16 mouse cellular contexts compared by ENCODE assay signal in genomic region chr7:24538154-24538553, GRCm38 (mm10). TPM values are rescaled to one million over a fixed set of nuclear protein-coding genes. Genes with fewer than 3 reads are reported as not detected.
DNase-seq lines count a peak whose midpoint lies in the region; ATAC-seq and TF ChIP-seq lines count a peak whose summit lies in the region.
"Had no signal": no experiment of that assay in that cellular context is flagged by ENCODE, and none has a peak within 500 bp of the region (broad histone marks: within the 10 kb centered on the region; RNA-seq: fewer than 3 reads in every experiment).

No protein-coding gene starts in this region.

- TF ChIP-seq EP300 in CH12.LX (IDR thresholded peaks at IDR 0.05; ENCODE audit: low read length), result no peak

- H3K27me3 ChIP-seq in CH12.LX (replicated peaks), result no peaks in the 10 kb centered on the region
- no peaks in the 10 kb centered on the region; the same call in 1 of the 2 replicates for H3K27me3 ChIP-seq in kidney, embryonic 15.5 days
- H3K27me3 ChIP-seq: midbrain, embryonic 15.5 days had no signal

- TF ChIP-seq POLR2A in CH12.LX (IDR thresholded peaks at IDR 0.05; ENCODE audit: low read depth, low read length), result no peak

- no peak overlapping the region for H3K27ac ChIP-seq in CH12.LX (ENCODE audit: insufficient read depth, low read depth)
- peak overlapping the region; percentile 77 for H3K27ac ChIP-seq in kidney, embryonic 15.5 days
- H3K27ac ChIP-seq: forebrain, embryonic 10.5 days; midbrain, embryonic 15.5 days had no signal

- H3K36me3 ChIP-seq in CH12.LX (replicated peaks in 1 of 2; ENCODE audit: control insufficient read depth in 1 of 2, insufficient read depth in 1 of 2, low read length in 1 of 2), result peaks cover 19 to 36% of the 10 kb centered on the region in 2 experiments
- peaks cover 30% of the 10 kb centered on the region for H3K36me3 ChIP-seq in kidney, embryonic 15.5 days

- H3K79me2 ChIP-seq in CH12.LX (replicated peaks; ENCODE audit: control insufficient read depth, extremely low read depth, insufficient read depth, poor library complexity, severe bottlenecking), result no peaks in the 10 kb centered on the region

- H3K4me1 ChIP-seq in CH12.LX (ENCODE audit: control insufficient read depth in 1 of 2, insufficient read depth in 2 of 2), result peaks cover 0 to 35% of the 10 kb centered on the region in 2 experiments; a peak in 2 of 4 replicates
- H3K4me1 ChIP-seq in kidney, embryonic 15.5 days, result peaks cover 39% of the 10 kb centered on the region

- no peak for ATAC-seq in kidney, embryonic 15.5 days (replicated peaks; ENCODE audit: low FRiP score)
- ATAC-seq in CD4-positive, CD25-positive, alpha-beta regulatory T cell, adult 4 months, result no peak

- in situ Hi-C loops in CH12.LX (cut with MboI; ENCODE audit: low pct_ligation_motif_present, low pct_unique_long_range_greater_than_20kb, low sequenced_read_pairs), result loop anchor here (10.0 kb wide), 2 partner anchors 57 to 107 kb away; no protein-coding TSS in a partner anchor

- no peak; the same call in 1 of the 2 replicates for TF ChIP-seq RAD21 in CH12.LX (IDR thresholded peaks at IDR 0.05; ENCODE audit: low read depth, low read length)

- dilution Hi-C loops in CH12.LX (cut with MboI; ENCODE audit: extremely low pct_ligation_motif_present, extremely low pct_unique_long_range_greater_than_20kb, low sequenced_read_pairs), result no loop called here

- no peaks in the 10 kb centered on the region for H3K9me3 ChIP-seq in CH12.LX (replicated peaks; ENCODE audit: low read length)
- no peaks in the 10 kb centered on the region for H3K9me3 ChIP-seq in kidney, embryonic 15.5 days (replicated peaks)
- H3K9me3 ChIP-seq: forebrain, embryonic 10.5 days; midbrain, embryonic 15.5 days had no signal

- DNase-seq in cerebellum, adult 9-10 months, result peak; percentile 53
- no peak for DNase-seq in cerebellum, adult 18-20 months
- peak; percentile 31 to 55 for DNase-seq in layer of hippocampus, postnatal 10 days (ENCODE audit: low spot score in 2 of 2)
- DNase-seq in layer of hippocampus, postnatal 36 days, result no peak
- DNase-seq in CH12.LX (ENCODE audit: extremely low read depth), result no peak
- DNase-seq in spleen, adult 12 weeks (ENCODE audit: low spot score), result no peak
- DNase-seq: embryo, embryonic 11 days; gastrocnemius, postnatal 25 days; lung, embryonic 14.5 days; thymus, postnatal 4 days had no signal

- no peak overlapping the region for H3K4me3 ChIP-seq in CH12.LX (replicated peaks in 1 of 3; ENCODE audit: low read depth in 2 of 3, low read length in 2 of 3, poor library complexity in 1 of 3)
- no peak overlapping the region for H3K4me3 ChIP-seq in kidney, embryonic 15.5 days (replicated peaks)
- H3K4me3 ChIP-seq: forebrain, embryonic 10.5 days; midbrain, embryonic 15.5 days had no signal

- TF ChIP-seq CTCF in CH12.LX (conservative IDR thresholded peaks at IDR 0.05 in 1 of 2, IDR thresholded peaks at IDR 0.05 in 1 of 2; ENCODE audit: low read depth in 2 of 2, low read length in 2 of 2), result peak in 1 of 2 experiments; percentile 19; a peak in 2 of 4 replicates

- WGBS in kidney, embryonic 15.5 days, result 48% methylated on average over 5 of the region's 5 CpGs

- H3K4me2 ChIP-seq in CH12.LX (ENCODE audit: insufficient read depth, low read depth, poor library complexity, severe bottlenecking), result no peak overlapping the region
- H3K4me2 ChIP-seq in kidney, embryonic 15.5 days, result no peak overlapping the region
- H3K4me2 ChIP-seq: lung, embryonic 14.5 days; midbrain, embryonic 15.5 days had no signal

- H3K9ac ChIP-seq in CH12.LX (ENCODE audit: insufficient read depth, low read depth), result no peak overlapping the region
- no peak overlapping the region for H3K9ac ChIP-seq in kidney, embryonic 15.5 days
- H3K9ac ChIP-seq: lung, embryonic 14.5 days; midbrain, embryonic 15.5 days had no signal

TF ChIP-seq in CH12.LX, 34 proteins besides CTCF, POLR2A, EP300 and RAD21:
- TF ChIP-seq TCF12 (IDR thresholded peaks at IDR 0.05; ENCODE audit: low read depth, low read length) (no peak), MAX (IDR thresholded peaks at IDR 0.05; ENCODE audit: low read length) (no peak), TBP (conservative IDR thresholded peaks at IDR 0.05; ENCODE audit: low read depth, low read length) (no peak), SIN3A (IDR thresholded peaks at IDR 0.05; ENCODE audit: low read length) (no peak), SMC3 (IDR thresholded peaks at IDR 0.05; ENCODE audit: low read depth, low read length) (peak; percentile 23; the same call in 1 of the 2 replicates)

RNA-seq across cellular contexts. Expression of gene Irgq, which starts 7.7 kb away (rescaled TPM):
- 100 to 1,000 TPM in 1 of 2 experiments, 10 to 100 TPM in 1; 98.5 to 101 TPM for total RNA-seq in layer of hippocampus, postnatal 10 days (2021)
- total RNA-seq in layer of hippocampus, postnatal 36 days (2021), result 10 to 100 TPM; 67.7 to 69.6 TPM
- total RNA-seq in CH12.LX (2012; rRNA removed) (8.7 and 10.1 TPM in 2 replicates), CH12.LX (2014; rRNA removed) (4.6 and 5.1 TPM in 2 replicates)
- polyA plus RNA-seq in CH12.LX (2012; ENCODE audit: insufficient read length, low read depth), result 8.6 and 9.9 TPM in 2 replicates
- 7.4 and 8.3 TPM in 2 replicates for polyA plus RNA-seq in kidney, embryonic 15.5 days (2015; fragmentation: Nextera tagmentation; extraction: Ambion mirVana)
- 1 to 10 TPM in 1 of 2 experiments, under 1 TPM in 1; 0.68 to 1.5 TPM for polyA plus RNA-seq in CD4-positive, CD25-positive, alpha-beta regulatory T cell, adult 4 months (2017; shearing (Covaris generic))

RNA-seq across cellular contexts. Expression of gene Pinlyp, which starts 7.8 kb away (rescaled TPM):
- total RNA-seq in layer of hippocampus, postnatal 10 days (2021), result not detected
- not detected for total RNA-seq in layer of hippocampus, postnatal 36 days (2021)
- 6.1 and 6.4 TPM in 2 replicates for total RNA-seq in CH12.LX (2012; rRNA removed)
- 11.9 and 17.3 TPM in 2 replicates for total RNA-seq in CH12.LX (2014; rRNA removed)
- 6.6 and 7.4 TPM in 2 replicates for polyA plus RNA-seq in CH12.LX (2012; ENCODE audit: insufficient read length, low read depth)
- 0.31 and 0.33 TPM in 2 replicates for polyA plus RNA-seq in kidney, embryonic 15.5 days (2015; fragmentation: Nextera tagmentation; extraction: Ambion mirVana)
- not detected for polyA plus RNA-seq in CD4-positive, CD25-positive, alpha-beta regulatory T cell, adult 4 months (2017; shearing (Covaris generic))
- total RNA-seq: gastrocnemius, postnatal 25 days; heart, postnatal 14 days; left cerebral cortex, adult 8-10 months had no signal
- polyA plus RNA-seq: forebrain, embryonic 10.5 days; lung, embryonic 14.5 days; midbrain, embryonic 15.5 days had no signal

RNA-seq across cellular contexts. Expression of gene Xrcc1, which starts 7.9 kb away (rescaled TPM):
- total RNA-seq in layer of hippocampus, postnatal 10 days (2021), result 10 to 100 TPM; 37.8 to 39.7 TPM
- 10 to 100 TPM; 34.2 to 37.7 TPM for total RNA-seq in layer of hippocampus, postnatal 36 days (2021)
- total RNA-seq in CH12.LX (2012; rRNA removed) (128 and 136 TPM in 2 replicates), CH12.LX (2014; rRNA removed) (81.7 and 86.3 TPM in 2 replicates)
- polyA plus RNA-seq in CH12.LX (2012; ENCODE audit: insufficient read length, low read depth), result 148 and 162 TPM in 2 replicates
- polyA plus RNA-seq in kidney, embryonic 15.5 days (2015; fragmentation: Nextera tagmentation; extraction: Ambion mirVana), result 117 and 137 TPM in 2 replicates
- 10 to 100 TPM; 35.3 to 46.2 TPM for polyA plus RNA-seq in CD4-positive, CD25-positive, alpha-beta regulatory T cell, adult 4 months (2017; shearing (Covaris generic))

RNA-seq across cellular contexts. Expression of gene AC161166.1, which starts 25.9 kb away (rescaled TPM):
- total RNA-seq in layer of hippocampus, postnatal 10 days (2021), result not detected
- total RNA-seq in layer of hippocampus, postnatal 36 days (2021), result not detected
- total RNA-seq in CH12.LX (2012; rRNA removed), result 0.08 and 0.17 TPM in 2 replicates
- not detected in 2 replicates for total RNA-seq in CH12.LX (2014; rRNA removed)
- 0.26 TPM in 1 of 2 replicates, not detected in the other for polyA plus RNA-seq in CH12.LX (2012; ENCODE audit: insufficient read length, low read depth)
- 0.48 and 0.68 TPM in 2 replicates for polyA plus RNA-seq in kidney, embryonic 15.5 days (2015; fragmentation: Nextera tagmentation; extraction: Ambion mirVana)
- polyA plus RNA-seq in CD4-positive, CD25-positive, alpha-beta regulatory T cell, adult 4 months (2017; shearing (Covaris generic)), result not detected
- total RNA-seq: gastrocnemius, postnatal 25 days; heart, postnatal 14 days; left cerebral cortex, adult 8-10 months had no signal

RNA-seq across cellular contexts. Expression of gene Zfp428, which starts 31.3 kb away (rescaled TPM):
- 10 to 100 TPM; 61.3 to 64.6 TPM for total RNA-seq in layer of hippocampus, postnatal 10 days (2021)
- 10 to 100 TPM; 36.2 to 42.1 TPM for total RNA-seq in layer of hippocampus, postnatal 36 days (2021)
- total RNA-seq in CH12.LX (2012; rRNA removed) (11.1 and 14.1 TPM in 2 replicates), CH12.LX (2014; rRNA removed) (16.0 and 20.4 TPM in 2 replicates)
- 14.3 and 15.1 TPM in 2 replicates for polyA plus RNA-seq in CH12.LX (2012; ENCODE audit: insufficient read length, low read depth)
- polyA plus RNA-seq in kidney, embryonic 15.5 days (2015; fragmentation: Nextera tagmentation; extraction: Ambion mirVana), result 61.6 and 66.6 TPM in 2 replicates
- polyA plus RNA-seq in CD4-positive, CD25-positive, alpha-beta regulatory T cell, adult 4 months (2017; shearing (Covaris generic)), result under 1 TPM in 1 of 2 experiments, not detected in 1; 0.56 TPM

Comparison
In these comparisons a context has a peak if more than half of its experiments do, and no peak if none do; other contexts are left out.
1. DNase-seq: peak in cerebellum, adult 9-10 months (single experiment) and layer of hippocampus, postnatal 10 days (2 of 2); none in cerebellum, adult 18-20 months (0 of 2), layer of hippocampus, postnatal 36 days (0 of 2), CH12.LX (single experiment) and spleen, adult 12 weeks (single experiment).
2. RNA of gene Irgq, which starts 7.7 kb away (total RNA-seq): 98.5 to 101 TPM in layer of hippocampus, postnatal 10 days and 67.7 to 69.6 TPM in layer of hippocampus, postnatal 36 days; 4.6 to 10.1 TPM in CH12.LX; every median in the first group is over 4 times any median in the second.
3. RNA of gene Pinlyp, which starts 7.8 kb away (total RNA-seq): 6.1 to 17.3 TPM in CH12.LX; not detected in layer of hippocampus, postnatal 36 days and not detected in layer of hippocampus, postnatal 10 days; every median in the first group is over 4 times any median in the second.